Mouse (Mus musculus) C2C12 (cell line): ENCODE results near the gene Gm9964.

ENCODE experiments used
- CEBPB ChIP-seq: IDR thresholded peaks from one replicate; pipeline ENCODE4 v1.6.1; 2011; ENCODE audit warnings: low read depth, mild to moderate bottlenecking, control low read depth, moderate library complexity
- CTCF ChIP-seq: IDR thresholded peaks from one replicate; pipeline ENCODE4 v1.5.1; 2011; ENCODE audit not compliant: control insufficient read depth, insufficient read depth, insufficient read length
- MAX ChIP-seq: IDR thresholded peaks from one replicate; pipeline ENCODE4 v1.6.1; 2011; ENCODE audit warnings: mild to moderate bottlenecking, control low read depth
- USF1 ChIP-seq: IDR thresholded peaks from one replicate; pipeline ENCODE4 v1.6.1; 2011; ENCODE audit warnings: low read depth, mild to moderate bottlenecking, control low read depth, moderate library complexity

DNA sequence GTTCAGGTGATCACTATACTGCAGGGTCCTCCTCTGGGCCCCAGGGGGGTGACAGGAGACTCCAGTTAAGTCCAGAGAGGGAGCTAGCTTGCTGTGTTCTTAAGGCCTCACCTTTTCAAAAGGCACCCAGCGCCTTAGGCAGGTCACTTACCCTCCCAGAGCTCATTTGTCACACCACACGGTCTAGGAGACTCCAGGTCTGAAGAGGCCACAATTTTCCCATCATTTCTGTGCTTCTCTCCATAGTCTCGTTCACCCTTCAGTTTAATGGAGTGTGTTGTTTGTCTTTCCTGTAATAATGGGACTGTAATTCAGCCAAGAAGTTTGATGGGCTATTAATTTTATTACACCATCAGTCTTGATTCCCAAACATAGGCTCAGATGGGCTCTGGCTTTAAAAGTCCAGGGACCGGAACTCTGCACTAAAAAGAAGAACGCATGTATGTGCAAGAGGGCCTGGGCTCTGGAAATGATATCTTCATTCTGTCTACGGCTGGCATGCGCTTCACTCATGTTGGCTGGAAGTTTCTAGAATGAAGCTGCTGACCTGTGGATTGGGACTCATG, 8.3 kb downstream of the Gm9964 start:
- no peak for TF ChIP-seq CTCF
- no peak for TF ChIP-seq USF1
- no peak for TF ChIP-seq MAX
- no peak for TF ChIP-seq CEBPB
